Mouse (Mus musculus) CH12.LX (cell line): Measurements from ENCODE around the gene Anxa4. TPM values are rescaled to one million over a fixed set of nuclear protein-coding genes. Genes with fewer than 3 reads are reported as not detected.
A peak's percentile ranks its signal among the peaks of the same experiment; 100 is the strongest.

Source experiments
- DNase-seq: peaks from one replicate; pipeline ENCODE4 v3.0.0-alpha.2; 2013; ENCODE audit errors: extremely low read depth
- H3K27ac ChIP-seq: 2 replicates; pipeline ENCODE4 v1.5.1; 2012; ENCODE audit warnings: low read depth, mild to moderate bottlenecking, control low read depth, moderate library complexity; ENCODE audit not compliant: insufficient read depth
- H3K27me3 ChIP-seq: replicated peaks from 2 replicates; pipeline ENCODE3; 2012; ENCODE audit warnings: inconsistent platforms
- H3K36me3 ChIP-seq, 2 experiments: replicated peaks in 1 of 2; 2 replicates each; pipeline versions ENCODE3 to v1.6.1; 2012; ENCODE audit warnings: inconsistent platforms in 1 of 2, low read length in 1 of 2, mild to moderate bottlenecking in 1 of 2, mixed read lengths in 1 of 2, moderate library complexity in 1 of 2; ENCODE audit not compliant: control insufficient read depth in 1 of 2, insufficient read depth in 1 of 2
- H3K4me1 ChIP-seq, 2 experiments: 2 replicates each; pipeline ENCODE4 v1.6.1; 2012; ENCODE audit warnings: inconsistent platforms in 1 of 2, moderate library complexity in 1 of 2; ENCODE audit not compliant: insufficient read depth in 2 of 2, control insufficient read depth in 1 of 2
- H3K4me2 ChIP-seq: 2 replicates; pipeline ENCODE4 v1.6.1; 2012; ENCODE audit warnings: low read depth, mild to moderate bottlenecking, control low read depth; ENCODE audit not compliant: poor library complexity, insufficient read depth, severe bottlenecking
- H3K4me3 ChIP-seq, 3 experiments: fragments of 150-350 bp in 1 of 3; sonication (generic) in 1 of 3; replicated peaks in 1 of 3; 2 replicates each; pipeline versions ENCODE3 to v1.5.1; 2011 to 2012; ENCODE audit warnings: low read depth in 2 of 3, low read length in 2 of 3, mild to moderate bottlenecking in 2 of 3, moderate library complexity in 2 of 3, control low read depth in 1 of 3, improper control_type of control experiment in 1 of 3, inconsistent platforms in 1 of 3, mixed read lengths in 1 of 3; ENCODE audit not compliant: poor library complexity in 1 of 3
- H3K79me2 ChIP-seq: replicated peaks from 2 replicates; pipeline ENCODE4 v1.6.1; 2012; ENCODE audit warnings: mild to moderate bottlenecking, moderate library complexity; ENCODE audit not compliant: control insufficient read depth, poor library complexity, insufficient read depth, severe bottlenecking; ENCODE audit errors: extremely low read depth
- H3K9ac ChIP-seq: 2 replicates; pipeline ENCODE4 v1.6.1; 2012; ENCODE audit warnings: low read depth, mild to moderate bottlenecking, control low read depth, moderate library complexity; ENCODE audit not compliant: insufficient read depth
- H3K9me3 ChIP-seq: replicated peaks from 2 replicates; pipeline ENCODE3; 2012; ENCODE audit warnings: low read length, inconsistent platforms, mixed read lengths
- BHLHE40 ChIP-seq: IDR thresholded peaks from 2 replicates; pipeline ENCODE4 v1.6.1; 2011; ENCODE audit warnings: mild to moderate bottlenecking, low read depth, low read length, improper control_type of control experiment
- CHD1 ChIP-seq: IDR thresholded peaks from 2 replicates; pipeline ENCODE4 v1.6.1; 2012; ENCODE audit warnings: low read depth, low read length, improper control_type of control experiment, inconsistent platforms
- CHD2 ChIP-seq: IDR thresholded peaks from 2 replicates; pipeline ENCODE4 v1.6.1; 2011; ENCODE audit warnings: low read length, improper control_type of control experiment
- E2F4 ChIP-seq: IDR thresholded peaks from 2 replicates; pipeline ENCODE4 v1.6.1; 2011; ENCODE audit warnings: low read depth, low read length, improper control_type of control experiment; ENCODE audit not compliant: insufficient replicate concordance
- ELF1 ChIP-seq: IDR thresholded peaks from 2 replicates; pipeline ENCODE4 v1.6.1; 2014; ENCODE audit warnings: low read depth, mild to moderate bottlenecking, inconsistent platforms, low read length, improper control_type of control experiment
- EP300 ChIP-seq: IDR thresholded peaks from 2 replicates; pipeline ENCODE4 v1.6.1; 2011; ENCODE audit warnings: low read length, improper control_type of control experiment
- ETS1 ChIP-seq: conservative IDR thresholded peaks from 2 replicates; pipeline ENCODE4 v1.6.1; 2012; ENCODE audit warnings: low read depth, mild to moderate bottlenecking, inconsistent platforms, low read length, improper control_type of control experiment, moderate library complexity
- GABPA ChIP-seq: IDR thresholded peaks from 2 replicates; pipeline ENCODE4 v1.6.1; 2012; ENCODE audit warnings: low read depth, low read length, improper control_type of control experiment, inconsistent platforms; ENCODE audit not compliant: insufficient replicate concordance
- HCFC1 ChIP-seq: IDR thresholded peaks from 2 replicates; pipeline ENCODE4 v1.6.1; 2012; ENCODE audit warnings: low read depth, mild to moderate bottlenecking, inconsistent platforms, low read length, improper control_type of control experiment
- MAZ ChIP-seq: IDR thresholded peaks from 2 replicates; pipeline ENCODE4 v1.6.1; 2012; ENCODE audit warnings: low read depth, mild to moderate bottlenecking, inconsistent platforms, low read length, improper control_type of control experiment, moderate library complexity
- MEF2A ChIP-seq: IDR thresholded peaks from 2 replicates; pipeline ENCODE4 v1.6.1; 2014; ENCODE audit warnings: low read depth, mild to moderate bottlenecking, inconsistent platforms, low read length, improper control_type of control experiment, borderline replicate concordance
- MYC ChIP-seq: IDR thresholded peaks from 2 replicates; pipeline ENCODE4 v1.6.1; 2011; ENCODE audit warnings: low read depth, mild to moderate bottlenecking, improper control_type of control experiment, low read length
- NELFE ChIP-seq: IDR thresholded peaks from 2 replicates; pipeline ENCODE4 v1.6.1; 2011; ENCODE audit warnings: low read depth, low read length, improper control_type of control experiment
- POLR2A ChIP-seq: IDR thresholded peaks from 2 replicates; pipeline ENCODE4 v1.6.1; 2011; ENCODE audit warnings: low read depth, mild to moderate bottlenecking, improper control_type of control experiment, low read length
- RCOR1 ChIP-seq: conservative IDR thresholded peaks from 2 replicates; pipeline ENCODE4 v1.6.1; 2012; ENCODE audit warnings: low read depth, mild to moderate bottlenecking, inconsistent platforms, low read length, improper control_type of control experiment
- SIN3A ChIP-seq: IDR thresholded peaks from 2 replicates; pipeline ENCODE4 v1.6.1; 2012; ENCODE audit warnings: low read length, improper control_type of control experiment, inconsistent platforms
- TBP ChIP-seq: conservative IDR thresholded peaks from 2 replicates; pipeline ENCODE4 v1.6.1; 2011; ENCODE audit warnings: low read depth, low read length, improper control_type of control experiment
- TCF12 ChIP-seq: IDR thresholded peaks from 2 replicates; pipeline ENCODE4 v1.6.1; 2014; ENCODE audit warnings: low read depth, mild to moderate bottlenecking, inconsistent platforms, low read length, improper control_type of control experiment
- USF1 ChIP-seq: IDR thresholded peaks from 2 replicates; pipeline ENCODE4 v1.6.1; 2014; ENCODE audit warnings: low read depth, mild to moderate bottlenecking, inconsistent platforms, low read length, improper control_type of control experiment
- ZKSCAN1 ChIP-seq: IDR thresholded peaks from 2 replicates; pipeline ENCODE4 v1.6.1; 2012; ENCODE audit warnings: low read depth, inconsistent platforms, low read length, improper control_type of control experiment, borderline replicate concordance
- ZMIZ1 ChIP-seq: IDR thresholded peaks from 2 replicates; pipeline ENCODE4 v1.6.1; 2012; ENCODE audit warnings: low read depth, mild to moderate bottlenecking, inconsistent platforms, low read length, improper control_type of control experiment
- ZNF384 ChIP-seq: IDR thresholded peaks from 2 replicates; pipeline ENCODE4 v1.6.1; 2012; ENCODE audit warnings: low read depth, low read length, improper control_type of control experiment, inconsistent platforms
- dilution Hi-C: fragments of 300-500 bp; cut with MboI; formaldehyde crosslinking; loops from 2 replicates; pipeline ENCODE4 v1.14.3; 2020; ENCODE audit warnings: low sequenced_read_pairs; ENCODE audit not compliant: extremely low pct_unique_long_range_greater_than_20kb, extremely low pct_ligation_motif_present
- in situ Hi-C: fragments of 300-500 bp; cut with MboI; formaldehyde crosslinking; loops from 3 replicates; pipeline ENCODE4 v1.14.3; 2019; ENCODE audit warnings: low sequenced_read_pairs, low pct_ligation_motif_present, low pct_unique_long_range_greater_than_20kb, mixed read lengths
- polyA plus RNA-seq: library from polyadenylated mRNA; unstranded; fragments of >175 nt; gene quantifications from 2 replicates; pipeline ENCODE4 v1.2.1, GENCODE M21; 2012; ENCODE audit warnings: low read depth; ENCODE audit not compliant: insufficient read length
- total RNA-seq, 2 experiments: library from RNA; depleted of rRNA; stranded (reverse); fragments of 300-350 nt in 1 of 2; fragments of >200 nt in 1 of 2; gene quantifications; 2 replicates each; pipeline ENCODE4 v1.2.3; 2012 to 2014

Gene Anxa4
- total RNA-seq (2012; rRNA removed) (10.7 and 10.8 TPM in 2 replicates), total RNA-seq (2014; rRNA removed) (17.1 and 18.4 TPM in 2 replicates), polyA plus RNA-seq (13.7 and 18.1 TPM in 2 replicates)

- H3K27me3 ChIP-seq = peaks cover 5% of the 10 kb centered on the region
- H3K9me3 ChIP-seq = no peaks in the 10 kb centered on the region
- in situ Hi-C loops (loop anchor here (5.0 kb wide), 1 partner anchor 41 kb away; no protein-coding TSS in a partner anchor), dilution Hi-C loops (no loop called here)
- H3K9ac ChIP-seq = peak within 1 kb of the TSS; percentile 61
- TF ChIP-seq MAZ (0 out of 2 replicates have a peak, but pooled peaks have one; percentile 48), POLR2A (peak; percentile 64), MYC (no peak), EP300 (no peak), SIN3A (0 out of 2 replicates have a peak, but pooled peaks have one; percentile 38), USF1 (no peak), ETS1 (no peak), ELF1 (peak; percentile 83), NELFE (peak; percentile 65; the same call in 1 of the 2 replicates), BHLHE40 (peak; percentile 59), RCOR1 (no peak), CHD1 (no peak), GABPA (no peak)
- H3K4me2 ChIP-seq = peak within 1 kb of the TSS; percentile 76
- H3K79me2 ChIP-seq = no peaks in the 10 kb centered on the region
- H3K27ac ChIP-seq = no peak within 1 kb of the TSS
- peak within 1 kb of the TSS; percentile 57 to 69 (median 68) for H3K4me3 ChIP-seq
- H3K36me3 ChIP-seq = no peaks in the 10 kb centered on the region
- peaks cover 8 to 20% of the 10 kb centered on the region in 2 experiments for H3K4me1 ChIP-seq
- peak; percentile 60 for DNase-seq
Observed at GRCm38 (mm10) chr6:86793021-86793815, at the start of gene Anxa4. TSS of gene Anxa4 (minus strand) at chr6:86793584.

GRCm38 (mm10) chr6:86841949-86842348 lies 48.6 kb upstream of the Anxa4 start:
- H3K4me3 ChIP-seq = no peak overlapping the region
- in situ Hi-C loops = no loop called here
- H3K36me3 ChIP-seq = no peaks in the 10 kb centered on the region
- H3K79me2 ChIP-seq = no peaks in the 10 kb centered on the region
- no peak overlapping the region for H3K4me2 ChIP-seq
- no peak overlapping the region for H3K9ac ChIP-seq
- no peak for DNase-seq
- H3K9me3 ChIP-seq = no peaks in the 10 kb centered on the region
- TF ChIP-seq ZNF384 (no peak), CHD1 (no peak), MEF2A (no peak), ZKSCAN1 (no peak), CHD2 (no peak), MYC (no peak), ZMIZ1 (no peak), TBP (no peak), ETS1 (no peak), E2F4 (no peak), MAZ (no peak), HCFC1 (no peak), GABPA (no peak), SIN3A (no peak), TCF12 (no peak)
- no peaks in the 10 kb centered on the region for H3K27me3 ChIP-seq
- no peak overlapping the region for H3K27ac ChIP-seq
- dilution Hi-C loops = no loop called here
- H3K4me1 ChIP-seq = no peaks in the 10 kb centered on the region
